17 mouse cellular contexts compared by ENCODE assay signal in genomic region chr10:63160671-63161070, GRCm38 (mm10). TPM values are rescaled to one million over a fixed set of nuclear protein-coding genes. Genes with fewer than 3 reads are reported as not detected.
DNase-seq lines count a peak whose midpoint lies in the region; ATAC-seq and TF ChIP-seq lines count a peak whose summit lies in the region.
"Had no signal": no experiment of that assay in that cellular context is flagged by ENCODE, and none has a peak within 500 bp of the region (broad histone marks: within the 10 kb centered on the region; RNA-seq: fewer than 3 reads in every experiment).

No protein-coding gene starts in this region.

- H3K27me3 ChIP-seq in erythroblast, embryonic 14.5 days (ENCODE audit: control insufficient read depth): no peaks in the 10 kb centered on the region; the same call in 1 of the 2 replicates
- H3K27me3 ChIP-seq in liver, embryonic 14.5 days (ENCODE audit: control insufficient read depth, insufficient read depth, low read length): no peaks in the 10 kb centered on the region
- H3K27me3 ChIP-seq: midbrain, embryonic 15.5 days had no signal

- 65% methylated on average over 12 of the region's 12 CpGs for WGBS in liver, embryonic 14.5 days (ENCODE audit: insufficient replicate concordance)

- no peak for TF ChIP-seq CTCF in left cerebral cortex, adult 2 months (IDR thresholded peaks at IDR 0.05)
- TF ChIP-seq CTCF in liver, embryonic 14.5 days (IDR thresholded peaks at IDR 0.05; ENCODE audit: low read depth): no peak
- TF ChIP-seq CTCF in layer of hippocampus, adult 2 months (conservative IDR thresholded peaks at IDR 0.05): no peak

- no peaks in the 10 kb centered on the region for H3K36me3 ChIP-seq in erythroblast, embryonic 14.5 days (ENCODE audit: control insufficient read depth)
- no peaks in the 10 kb centered on the region for H3K36me3 ChIP-seq in liver, embryonic 14.5 days (replicated peaks; ENCODE audit: control insufficient read depth, insufficient read depth, low read depth)
- H3K36me3 ChIP-seq: midbrain, embryonic 15.5 days had no signal

- H3K9me3 ChIP-seq in erythroblast, embryonic 14.5 days (ENCODE audit: control insufficient read depth, low read length): peaks cover 2% of the 10 kb centered on the region; the same call in 1 of the 2 replicates
- no peaks in the 10 kb centered on the region for H3K9me3 ChIP-seq in liver, embryonic 14.5 days (ENCODE audit: control insufficient read depth, low read length)
- H3K9me3 ChIP-seq: midbrain, embryonic 15.5 days had no signal

- H3K9ac ChIP-seq in liver, embryonic 14.5 days (replicated peaks): no peak overlapping the region; the same call in 1 of the 2 replicates
- H3K9ac ChIP-seq: midbrain, embryonic 15.5 days had no signal

- H3K4me3 ChIP-seq in erythroblast, embryonic 14.5 days (replicated peaks): peak overlapping the region; percentile 42
- no peak overlapping the region for H3K4me3 ChIP-seq in left cerebral cortex, adult 2 months
- H3K4me3 ChIP-seq in liver, embryonic 14.5 days (ENCODE audit: insufficient read depth in 1 of 2, low read depth in 2 of 2, low read length in 2 of 2): no peak overlapping the region
- no peak overlapping the region for H3K4me3 ChIP-seq in layer of hippocampus, adult 2 months
- H3K4me3 ChIP-seq: midbrain, embryonic 15.5 days had no signal

- intact Hi-C loops in left cerebral cortex, adult 2 months (cut with DNase I): no loop called here

- peak overlapping the region; percentile 40 for H3K27ac ChIP-seq in left cerebral cortex, adult 2 months
- no peak overlapping the region for H3K27ac ChIP-seq in liver, embryonic 14.5 days
- H3K27ac ChIP-seq in layer of hippocampus, adult 2 months: no peak overlapping the region
- H3K27ac ChIP-seq: midbrain, embryonic 15.5 days had no signal

- DNase-seq in left cerebral cortex, adult 2 months (ENCODE audit: extremely low spot score in 1 of 2, low spot score in 2 of 2): no peak
- no peak for DNase-seq in left cerebral cortex, adult 18-20 months (ENCODE audit: low spot score in 2 of 2)
- DNase-seq in MN1 (ENCODE audit: low spot score): peak; percentile 58
- DNase-seq in liver, embryonic 14.5 days (ENCODE audit: low read depth in 3 of 3, low spot score in 3 of 3): peak in 2 of 3 experiments; percentile 23 to 24
- no peak for DNase-seq in ovary, postnatal 36 days (ENCODE audit: low spot score)
- DNase-seq in layer of hippocampus, adult 2 months (ENCODE audit: low spot score in 2 of 2): no peak
- DNase-seq: adrenal gland, postnatal 25 days; cerebellum, adult 9-10 months; gastrocnemius, postnatal 36 days; kidney, adult 8-10 months; lung, postnatal 36 days; right cerebral cortex, postnatal 14 days had no signal

- peak overlapping the region; percentile 57 for H3K4me2 ChIP-seq in liver, embryonic 14.5 days (ENCODE audit: low read depth)
- H3K4me2 ChIP-seq: midbrain, embryonic 15.5 days had no signal

- peaks cover 30% of the 10 kb centered on the region for H3K4me1 ChIP-seq in erythroblast, embryonic 14.5 days (ENCODE audit: control insufficient read depth)
- H3K4me1 ChIP-seq in liver, embryonic 14.5 days (replicated peaks; ENCODE audit: control insufficient read depth in 2 of 2, insufficient read depth in 2 of 2, low read length in 1 of 2): peaks cover 19 to 25% of the 10 kb centered on the region in 2 experiments
- H3K4me1 ChIP-seq: midbrain, embryonic 15.5 days had no signal

- no peak for TF ChIP-seq EP300 in liver, embryonic 14.5 days (IDR thresholded peaks at IDR 0.05; ENCODE audit: low read depth)

- ATAC-seq in erythroblast, adult 5-6 weeks (replicated peaks; ENCODE audit: low FRiP score, poor library complexity, severe bottlenecking): no peak
- no peak for ATAC-seq in liver, embryonic 14.5 days (ENCODE audit: insufficient read depth)
- ATAC-seq: midbrain, embryonic 15.5 days had no signal

RNA-seq across cellular contexts. Expression of gene Mypn, which starts 43.1 kb away (rescaled TPM):
- not detected in 2 replicates for polyA plus RNA-seq in erythroblast, embryonic 14.5 days (2012)
- total RNA-seq in erythroblast, adult 5-6 weeks (2015; ENCODE audit: low replicate concordance): not detected in 2 replicates
- 0.14 TPM in 1 of 2 replicates, not detected in the other for total RNA-seq in erythroblast, adult 5-6 weeks (2017; ENCODE audit: low replicate concordance)
- total RNA-seq in left cerebral cortex, adult 2 months (2021): 1 to 10 TPM; 3.0 to 3.2 TPM
- 1 to 10 TPM; 3.0 to 4.3 TPM for total RNA-seq in left cerebral cortex, adult 18-20 months (2021)
- polyA plus RNA-seq in liver, embryonic 14.5 days (2012; rRNA removed): 0.02 and 0.03 TPM in 2 replicates
- polyA plus RNA-seq in liver, embryonic 14.5 days (2014; fragmentation: Nextera tagmentation; extraction: Ambion mirVana): 0.05 and 0.13 TPM in 2 replicates
- 1 to 10 TPM; 1.5 to 1.6 TPM for total RNA-seq in layer of hippocampus, adult 2 months (2021)
- total RNA-seq: hematopoietic stem cell, adult 5-6 weeks had no signal
- polyA plus RNA-seq: liver, adult 2 months had no signal

Comparison
In these comparisons a context has a peak if more than half of its experiments do, and no peak if none do; other contexts are left out.
1. DNase-seq: peak in MN1 (single experiment) and liver, embryonic 14.5 days (2 of 3); none in left cerebral cortex, adult 2 months (0 of 2), left cerebral cortex, adult 18-20 months (0 of 2), ovary, postnatal 36 days (single experiment) and layer of hippocampus, adult 2 months (0 of 2).